Mouse (Mus musculus) forebrain, postnatal 0 days (tissue): ENCODE results near the gene Cit. TPM values are rescaled to one million over a fixed set of nuclear protein-coding genes. Genes with fewer than 3 reads are reported as not detected.

Source experiments
- ATAC-seq: fragments of 200-750 bp; cut with Nextera tagmentation; 2 replicates; pipeline ENCODE4 v1.8.0; 2017; ENCODE audit warnings: mild to moderate bottlenecking, moderate library complexity
- DNase-seq: peaks from one replicate; pipeline ENCODE4 v3.0.0-alpha.2; 2015
- H3K27ac ChIP-seq: fragments of 300-500 bp; sonication (generic); 2 replicates; pipeline ENCODE4 v1.5.1; 2014; ENCODE audit warnings: low read depth, mild to moderate bottlenecking, antibody characterized with exemption, low read length, moderate library complexity, mixed read lengths
- H3K27me3 ChIP-seq: fragments of 300-500 bp; sonication (generic); 2 replicates; pipeline ENCODE4 v1.6.1; 2014; ENCODE audit warnings: mild to moderate bottlenecking, low read length, mixed read lengths; ENCODE audit not compliant: insufficient read depth
- H3K36me3 ChIP-seq: fragments of 300-500 bp; sonication (generic); 2 replicates; pipeline ENCODE4 v1.6.1; 2014; ENCODE audit warnings: mild to moderate bottlenecking, moderate library complexity; ENCODE audit not compliant: insufficient read depth
- H3K4me1 ChIP-seq: fragments of 300-500 bp; sonication (generic); 2 replicates; pipeline ENCODE4 v1.6.1; 2014; ENCODE audit warnings: antibody characterized with exemption; ENCODE audit not compliant: insufficient read depth
- H3K4me2 ChIP-seq: fragments of 300-500 bp; sonication (generic); 2 replicates; pipeline ENCODE4 v1.6.1; 2014; ENCODE audit warnings: low read depth, mild to moderate bottlenecking, moderate library complexity
- H3K4me3 ChIP-seq: fragments of 300-500 bp; sonication (generic); 2 replicates; pipeline ENCODE4 v1.5.1; 2014; ENCODE audit warnings: low read depth, low read length, mixed read lengths
- H3K9ac ChIP-seq: fragments of 300-500 bp; sonication (generic); 2 replicates; pipeline ENCODE4 v1.6.1; 2014; ENCODE audit warnings: mild to moderate bottlenecking
- H3K9me3 ChIP-seq: fragments of 300-500 bp; sonication (generic); 2 replicates; pipeline ENCODE4 v1.6.1; 2016; ENCODE audit warnings: low read length
- CTCF ChIP-seq: sonication (generic); IDR thresholded peaks from 2 replicates; pipeline ENCODE4 v1.5.1; 2016; ENCODE audit warnings: antibody characterized with exemption, control low read depth, low read depth
- WGBS: fragments of 180-500 bp; shearing (Covaris S2); extraction: QIAGEN DNeasy Blood & Tissue Kit; methylation state at CpG from one replicate; pipeline ENCODE4 v1.1.7; 2014; 5-methylcytosine and 5-hydroxymethylcytosine counted together
- polyA plus RNA-seq: library from polyadenylated mRNA; unstranded; fragments of >200 nt; fragmentation: Nextera tagmentation; extraction: Ambion mirVana; gene quantifications from 2 replicates; pipeline ENCODE4 v1.2.1, GENCODE M21; 2015
- total RNA-seq: library from RNA; depleted of rRNA; stranded (reverse); fragments of >200 nt; gene quantifications from 2 replicates; pipeline ENCODE4 v1.2.3, GENCODE M21; 2014

The Cit gene
- total and polyA plus RNA-seq, 2 experiments from 2014 or later = 18.7 to 23.3 TPM

DNA sequence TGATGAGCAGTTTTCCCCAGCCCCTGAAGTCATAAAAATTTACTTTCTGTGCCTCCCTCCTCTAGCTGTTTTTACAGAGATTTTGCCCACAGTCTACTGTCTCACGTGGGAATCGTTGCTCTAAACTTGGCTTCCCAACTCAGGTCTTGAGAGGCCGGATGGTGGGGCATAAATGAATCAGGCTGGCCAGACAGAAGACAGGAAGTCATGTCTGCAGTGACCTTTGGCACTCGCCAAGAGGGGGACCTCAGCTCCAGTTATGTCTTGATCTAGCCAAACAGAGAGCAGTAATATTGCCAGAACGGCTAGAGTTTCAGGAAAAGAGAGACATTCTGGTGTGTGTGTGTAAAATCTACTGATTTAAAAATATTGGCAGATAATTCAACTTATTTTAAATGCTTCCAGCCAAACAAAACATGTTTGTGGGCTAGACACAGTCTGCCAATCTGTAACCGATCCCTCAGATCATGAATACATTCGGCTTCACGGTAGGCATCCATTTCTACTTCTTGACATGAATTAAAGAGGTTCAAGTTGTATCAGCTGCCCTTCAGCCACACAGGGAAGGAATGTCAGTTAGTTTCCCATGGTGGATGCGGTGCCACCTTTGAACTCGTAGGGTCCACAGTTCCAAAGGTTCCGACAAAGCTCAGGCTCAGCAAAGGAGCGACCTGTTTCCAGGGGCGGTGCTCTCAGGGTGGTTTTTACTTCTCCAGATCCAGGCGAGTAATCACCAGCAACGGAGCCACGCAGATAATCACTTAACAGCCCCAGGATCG is 5.4 kb downstream of the Cit start:
- no peak for TF ChIP-seq CTCF
- Histone ChIP-seq H3K4me3 (no peak overlapping the region), H3K9me3 (no peaks in the 10 kb centered on the region), H3K27me3 (no peaks in the 10 kb centered on the region), H3K4me2 (no peak overlapping the region), H3K27ac (no peak overlapping the region), H3K36me3 (no peaks in the 10 kb centered on the region), H3K4me1 (no peaks in the 10 kb centered on the region), H3K9ac (no peak overlapping the region)
- no peak for DNase-seq
- no peak for ATAC-seq
- 79% methylated on average over 17 of the region's 17 CpGs for WGBS

DNA sequence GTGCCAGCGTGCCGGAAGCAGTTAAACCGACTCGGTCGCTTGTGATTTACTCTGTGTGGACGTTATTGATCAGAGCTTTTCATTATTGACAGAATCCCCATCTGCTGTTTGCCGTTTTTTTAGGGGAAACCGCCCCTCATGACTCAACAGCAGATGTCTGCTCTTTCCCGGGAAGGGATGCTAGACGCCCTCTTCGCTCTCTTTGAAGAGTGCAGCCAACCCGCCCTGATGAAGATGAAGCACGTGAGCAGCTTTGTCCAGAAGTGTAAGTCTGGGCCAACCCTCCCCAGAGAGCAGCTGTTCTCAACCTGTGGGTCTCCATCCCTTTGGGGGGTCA is 5.9 kb downstream of the Cit start:
- no peak overlapping the region for H3K4me3 ChIP-seq
- ATAC-seq (no peak), DNase-seq (no peak)
- no peaks in the 10 kb centered on the region for H3K36me3 ChIP-seq
- no peaks in the 10 kb centered on the region for H3K4me1 ChIP-seq
- no peaks in the 10 kb centered on the region for H3K9me3 ChIP-seq
- no peak overlapping the region for H3K4me2 ChIP-seq
- H3K27me3 ChIP-seq = no peaks in the 10 kb centered on the region
- no peak overlapping the region for H3K9ac ChIP-seq
- WGBS = 75% methylated on average over 13 of the region's 13 CpGs
- no peak for TF ChIP-seq CTCF
- H3K27ac ChIP-seq = no peak overlapping the region

DNA sequence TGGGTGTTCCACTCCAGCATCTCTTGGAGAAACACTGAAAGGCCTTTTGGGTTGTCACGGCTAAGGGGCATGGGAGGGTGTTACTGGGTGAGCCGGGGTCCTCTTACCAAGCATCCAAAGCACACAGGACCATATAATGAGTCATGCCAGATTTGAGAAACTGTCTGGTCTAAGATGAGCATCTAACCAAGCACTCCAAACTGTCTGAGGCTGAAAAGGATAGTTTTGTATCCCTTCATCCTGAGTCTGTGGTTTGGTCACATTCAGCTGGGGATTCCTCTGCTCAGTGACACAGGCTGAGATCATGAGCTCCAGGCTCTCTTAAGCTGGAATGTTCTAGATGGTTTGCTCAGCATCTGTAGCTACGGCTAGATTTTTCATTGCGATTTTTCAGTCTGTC is 7.4 kb downstream of the Cit start:
- Histone ChIP-seq H3K4me2 (no peak overlapping the region), H3K9ac (no peak overlapping the region), H3K9me3 (no peaks in the 10 kb centered on the region), H3K4me3 (no peak overlapping the region), H3K27me3 (no peaks in the 10 kb centered on the region), H3K27ac (no peak overlapping the region), H3K4me1 (no peaks in the 10 kb centered on the region), H3K36me3 (no peaks in the 10 kb centered on the region)
- TF ChIP-seq CTCF = no peak
- no peak for ATAC-seq
- DNase-seq = no peak
- WGBS = 95% methylated on average over 4 of the region's 4 CpGs

DNA sequence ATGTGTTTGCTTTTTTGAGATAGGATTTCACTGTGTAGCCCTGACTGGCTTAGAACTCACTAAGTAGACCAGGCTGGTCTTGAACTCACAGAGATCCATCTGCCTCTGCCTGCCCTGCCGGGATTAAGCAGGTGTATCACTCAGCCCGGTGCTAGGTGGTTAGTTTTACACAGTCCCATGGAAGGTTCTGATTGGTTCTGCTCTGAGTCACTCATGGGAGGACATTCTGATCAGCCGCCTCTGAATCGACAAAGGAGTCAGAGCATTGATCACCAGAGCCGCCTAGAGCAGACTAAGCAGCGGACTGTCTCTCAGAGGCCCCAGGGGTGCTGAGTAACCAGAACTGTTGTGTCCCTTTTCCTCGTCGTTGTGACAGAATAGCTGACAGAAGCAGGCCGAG is 8.6 kb downstream of the Cit start:
- Histone ChIP-seq H3K36me3 (no peaks in the 10 kb centered on the region), H3K9ac (no peak overlapping the region), H3K4me1 (peaks cover 4% of the 10 kb centered on the region), H3K4me2 (no peak overlapping the region), H3K9me3 (no peaks in the 10 kb centered on the region), H3K27ac (no peak overlapping the region), H3K4me3 (no peak overlapping the region), H3K27me3 (no peaks in the 10 kb centered on the region)
- ATAC-seq (no peak), DNase-seq (no peak)
- WGBS = 87% methylated on average over 9 of the region's 9 CpGs
- no peak for TF ChIP-seq CTCF

DNA sequence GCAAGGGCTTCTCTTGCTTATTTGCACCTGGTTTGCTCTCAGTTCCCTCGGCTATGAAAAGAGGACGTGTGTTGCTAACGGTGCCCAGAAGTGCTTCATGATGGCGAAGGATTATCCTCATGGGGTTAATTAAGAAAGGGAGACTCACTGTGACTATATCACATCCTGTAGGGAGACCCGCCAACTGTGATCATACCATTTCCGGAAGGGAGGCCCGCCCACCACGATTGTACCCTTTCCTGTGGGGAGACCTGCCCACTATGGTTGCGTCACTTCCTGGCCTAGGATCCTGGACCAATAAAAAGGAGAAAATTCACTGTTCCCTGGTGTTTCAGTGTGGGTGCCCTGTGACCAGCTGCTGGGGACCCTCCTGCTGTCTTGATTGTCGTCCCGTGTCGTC is 9.3 kb downstream of the Cit start:
- ATAC-seq (no peak), DNase-seq (no peak)
- Histone ChIP-seq H3K4me2 (no peak overlapping the region), H3K9ac (no peak overlapping the region), H3K27ac (no peak overlapping the region), H3K36me3 (no peaks in the 10 kb centered on the region), H3K9me3 (no peaks in the 10 kb centered on the region), H3K4me1 (peaks cover 10% of the 10 kb centered on the region), H3K27me3 (no peaks in the 10 kb centered on the region), H3K4me3 (no peak overlapping the region)
- TF ChIP-seq CTCF = no peak
- 90% methylated on average over 12 of the region's 12 CpGs for WGBS

DNA sequence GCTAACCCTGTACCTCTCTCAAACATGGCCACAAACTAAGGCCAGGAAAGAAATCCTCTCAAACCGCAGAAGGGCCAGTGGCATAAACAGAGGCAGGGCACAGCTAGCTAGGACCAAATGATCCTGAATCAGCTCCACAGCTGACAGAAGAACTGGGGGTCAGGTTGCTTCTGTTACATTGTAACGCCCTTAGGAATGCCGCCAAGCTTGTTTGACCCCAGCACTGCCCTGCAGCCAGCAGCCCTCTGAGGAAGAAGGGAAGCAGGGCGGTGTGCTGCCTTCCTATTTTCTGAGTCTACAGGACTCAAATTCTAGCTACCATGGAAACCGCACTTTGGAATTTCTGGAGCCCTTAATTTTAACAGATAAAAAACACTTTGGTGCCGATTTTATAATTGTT is 13.6 kb downstream of the Cit start:
- Histone ChIP-seq H3K27me3 (no peaks in the 10 kb centered on the region; the same call in 1 of the 2 replicates), H3K27ac (peak overlapping the region; percentile 69), H3K9ac (no peak overlapping the region), H3K9me3 (no peaks in the 10 kb centered on the region), H3K4me2 (no peak overlapping the region), H3K4me3 (no peak overlapping the region), H3K4me1 (peaks cover 16% of the 10 kb centered on the region), H3K36me3 (no peaks in the 10 kb centered on the region)
- WGBS = 62% methylated on average over 6 of the region's 6 CpGs
- peak; percentile 43; the same call in 1 of the 2 replicates for ATAC-seq
- TF ChIP-seq CTCF = no peak
- no peak for DNase-seq

DNA sequence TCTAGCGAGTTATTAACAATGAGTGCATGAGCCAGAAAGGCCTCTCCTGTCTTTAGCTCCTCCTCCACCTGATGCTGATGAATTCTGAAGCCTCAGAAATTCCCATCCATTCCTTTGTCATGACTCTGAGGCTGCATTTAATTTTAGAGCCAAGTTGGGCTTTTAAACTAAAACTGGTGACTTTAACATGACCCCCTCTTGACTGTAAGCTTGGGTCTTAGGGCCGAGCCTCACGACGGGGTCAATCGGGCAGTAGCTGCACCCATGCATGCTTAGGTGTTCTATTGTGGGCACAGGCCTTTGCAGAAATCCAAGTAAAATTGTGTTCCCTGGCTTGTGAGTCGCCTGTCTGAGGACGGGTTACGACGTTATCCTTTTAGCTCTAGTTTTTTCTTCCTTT is 14.4 kb downstream of the Cit start:
- no peak for TF ChIP-seq CTCF
- Histone ChIP-seq H3K27ac (peak overlapping the region; percentile 69), H3K9ac (peak overlapping the region; percentile 28), H3K4me1 (peaks cover 16% of the 10 kb centered on the region), H3K4me3 (no peak overlapping the region), H3K36me3 (no peaks in the 10 kb centered on the region), H3K9me3 (no peaks in the 10 kb centered on the region), H3K27me3 (no peaks in the 10 kb centered on the region; the same call in 1 of the 2 replicates), H3K4me2 (peak overlapping the region; percentile 31)
- 69% methylated on average over 9 of the region's 9 CpGs for WGBS
- ATAC-seq (no peak; the same call in 1 of the 2 replicates), DNase-seq (no peak)
